Mouse (Mus musculus): ENCODE data around the gene Neurl1a. TPM values are rescaled to one million over a fixed set of nuclear protein-coding genes. Genes with fewer than 3 reads are reported as not detected.
"Not testable (repeated sequence)": the region's sequence is repeated elsewhere in the genome, so short reads cannot be mapped to it uniquely, and the experiment has no call there.

The Neurl1a gene
- not detected in 2 replicates for total RNA-seq (2014; fragmentation: Nextera tagmentation)
- total RNA-seq (2017), result 0.04 TPM in 1 of 2 replicates, not detected in the other

DNA sequence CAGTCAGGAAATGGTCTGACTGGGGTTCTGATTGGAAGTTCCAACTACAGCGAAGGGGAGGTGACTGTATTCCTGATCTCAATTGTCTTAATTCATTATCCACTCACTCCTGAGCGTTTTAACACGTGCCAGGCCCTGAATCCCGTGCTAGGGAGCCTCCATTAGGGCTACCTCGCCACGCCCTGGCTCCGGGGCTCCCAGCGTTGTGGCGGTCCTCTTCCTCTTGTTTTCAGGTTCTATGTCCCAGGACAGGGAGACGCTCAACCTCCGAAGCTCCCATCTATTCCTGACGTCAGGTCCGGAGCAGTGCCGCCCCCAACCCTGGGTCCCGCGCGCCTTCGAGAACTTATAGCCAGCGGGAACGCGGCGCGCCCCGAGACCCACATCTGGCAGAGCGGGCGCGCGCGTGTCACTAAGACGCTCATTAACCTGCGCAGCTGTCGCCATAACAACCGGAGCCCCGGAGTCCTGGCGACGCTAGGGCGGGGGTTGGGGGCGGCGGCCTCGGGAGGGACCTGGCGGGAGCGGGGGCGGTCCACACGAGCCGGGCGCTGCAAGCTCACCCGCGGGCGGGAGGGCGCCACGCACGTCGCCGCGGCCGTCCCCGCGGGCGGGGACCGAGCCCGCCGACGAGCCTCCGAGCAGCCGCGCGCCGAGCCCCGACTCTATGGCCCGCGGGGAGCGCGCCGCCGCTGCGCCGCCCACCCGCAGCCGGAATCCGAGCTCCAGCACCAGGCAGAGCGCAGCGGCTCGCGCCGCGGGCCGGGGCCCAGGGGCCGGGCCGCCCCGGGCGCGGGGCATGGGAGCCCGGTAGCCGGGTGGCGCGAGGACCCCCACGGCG is at the start of gene Neurl1a:
Gene Neurl1a, plus strand, starts transcription at position 390 of the 841 bp plus-strand sequence.
- peak; percentile 35 for ATAC-seq (replicated peaks; ENCODE audit: poor library complexity, severe bottlenecking)

DNA sequence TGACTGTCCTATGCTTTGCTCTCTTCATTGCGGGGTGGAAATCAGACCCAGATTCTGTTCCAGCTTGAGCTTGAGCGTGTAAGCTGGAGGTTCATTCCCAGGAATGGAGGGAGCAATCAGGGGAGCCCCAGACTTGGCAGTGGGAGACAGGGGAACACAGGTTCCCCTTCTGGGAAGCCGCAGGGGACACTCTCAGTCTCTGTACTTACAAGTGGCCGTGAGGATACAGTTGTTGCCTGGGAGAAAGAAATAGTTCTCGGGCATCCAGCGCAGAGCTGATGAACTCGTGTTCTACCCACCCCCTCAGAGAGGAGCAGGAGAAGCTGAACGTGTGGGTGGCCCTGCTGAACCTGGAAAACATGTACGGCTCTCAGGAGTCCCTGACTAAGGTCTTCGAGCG is 49.8 kb upstream of the Neurl1a start:
- no peak for ATAC-seq (replicated peaks; ENCODE audit: poor library complexity, severe bottlenecking)

DNA sequence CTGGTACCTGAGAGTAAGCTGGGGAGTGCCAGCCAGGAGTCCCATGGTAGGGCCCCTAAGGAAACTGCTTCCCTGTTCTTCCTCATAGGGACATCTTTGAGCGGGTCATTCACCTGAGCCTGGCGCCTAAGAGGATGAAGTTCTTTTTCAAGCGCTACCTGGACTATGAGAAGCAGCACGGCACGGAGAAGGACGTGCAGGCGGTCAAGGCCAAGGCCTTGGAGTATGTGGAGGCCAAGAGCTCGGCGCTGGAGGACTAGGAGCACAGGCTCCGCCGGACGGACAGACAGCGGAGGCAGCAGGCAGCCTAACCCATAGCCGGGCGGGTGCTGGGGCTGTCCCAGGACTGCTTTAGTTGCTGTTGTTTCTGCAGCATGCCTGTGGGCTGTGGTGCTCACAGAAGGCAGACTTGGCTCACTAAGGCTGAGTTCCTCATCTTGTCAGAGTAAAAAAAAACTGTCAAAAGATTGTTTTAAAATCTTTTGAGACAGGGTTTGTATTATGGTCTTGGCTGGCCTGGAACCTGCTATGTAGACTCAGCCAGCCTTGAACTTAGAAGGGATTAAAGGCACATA is 48.0 kb upstream of the Neurl1a start:
- ATAC-seq (replicated peaks; ENCODE audit: poor library complexity, severe bottlenecking), result no peak

DNA sequence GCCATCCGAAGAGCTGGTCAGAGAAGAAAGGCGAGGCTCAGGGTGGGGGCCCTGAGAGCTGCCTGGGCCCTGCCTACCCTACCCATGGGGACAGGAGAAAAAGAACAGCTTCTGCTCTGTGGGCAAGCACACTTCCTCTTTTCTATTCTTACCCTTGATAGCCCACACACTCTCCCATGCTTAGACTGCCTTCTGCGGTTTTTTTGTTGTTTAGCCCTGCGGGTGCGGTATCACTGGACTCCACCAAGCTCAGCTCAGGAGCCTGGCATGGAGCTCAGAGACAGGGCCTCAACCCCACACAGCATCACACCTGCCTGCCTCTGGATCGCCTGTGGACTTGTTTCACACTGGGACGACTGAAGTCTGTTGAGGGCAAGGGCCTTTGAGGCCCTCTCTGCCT is 45.5 kb upstream of the Neurl1a start:
- peak; percentile 77 for ATAC-seq (replicated peaks; ENCODE audit: poor library complexity, severe bottlenecking)

DNA sequence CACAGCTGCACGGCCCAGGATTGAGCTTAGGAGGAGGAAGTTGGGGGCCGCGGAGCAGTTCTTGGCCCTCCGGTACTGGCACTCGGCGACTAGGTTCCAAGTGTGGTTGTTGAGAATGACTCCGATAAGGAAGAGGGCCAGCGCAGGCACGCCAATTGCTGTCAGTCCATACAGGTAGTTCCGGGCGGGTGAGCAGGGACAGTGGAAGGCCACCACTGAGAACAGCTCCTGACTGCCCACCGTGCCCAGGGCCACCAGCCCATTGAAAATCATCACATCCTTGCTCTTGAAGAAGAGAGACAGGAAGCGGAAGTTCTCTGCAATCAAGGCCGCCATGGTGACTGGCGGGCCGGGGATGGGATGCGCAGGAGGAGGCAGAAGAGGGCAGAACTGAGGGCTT is 43.1 kb upstream of the Neurl1a start:
- ATAC-seq (replicated peaks; ENCODE audit: poor library complexity, severe bottlenecking), result no peak

DNA sequence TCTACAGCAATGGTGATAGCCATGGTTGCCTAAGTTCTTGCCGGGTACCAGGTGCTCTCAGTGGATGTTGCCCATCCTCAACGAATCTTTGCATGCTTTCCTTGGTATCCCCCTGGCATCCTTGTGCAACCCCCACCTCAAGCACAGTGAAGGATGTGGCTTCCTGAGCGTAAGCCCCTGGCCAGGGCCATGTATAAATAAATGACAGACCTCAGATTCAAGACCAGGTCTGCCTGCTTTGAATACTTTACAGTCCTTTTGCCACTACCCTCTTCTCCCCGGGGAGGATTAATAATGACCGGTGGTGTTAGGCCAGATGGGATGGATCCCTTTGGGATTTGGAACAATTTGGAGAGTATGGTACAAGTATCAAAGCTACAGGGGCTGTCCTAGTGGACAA is 42.5 kb upstream of the Neurl1a start:
- ATAC-seq (replicated peaks; ENCODE audit: poor library complexity, severe bottlenecking), result no peak

DNA sequence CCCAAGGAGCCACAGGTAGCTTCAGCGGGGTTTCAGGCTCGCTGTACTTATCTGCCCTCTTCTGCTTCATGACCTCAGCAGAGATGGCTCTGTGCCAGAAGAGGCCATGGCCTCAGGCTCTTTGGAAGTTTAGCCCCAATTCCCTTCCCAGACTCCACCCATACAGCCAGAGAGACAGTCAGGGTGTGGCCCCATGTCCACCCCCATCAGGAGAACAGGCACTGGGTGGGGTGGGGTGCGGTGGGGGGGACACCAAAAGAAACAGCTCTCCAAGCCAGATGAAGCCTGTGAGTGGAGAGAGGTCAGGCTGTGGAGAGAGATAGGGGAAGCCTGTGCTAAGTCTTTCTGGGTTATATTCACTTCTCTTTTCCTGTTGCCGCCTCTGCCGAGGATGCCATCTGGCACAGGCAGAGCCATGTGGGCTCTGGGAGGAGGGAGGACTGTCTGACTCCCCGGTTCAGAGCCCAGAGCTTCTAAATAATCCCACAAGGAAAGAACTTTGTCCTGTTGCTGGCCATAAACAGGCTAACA is 41.5 kb upstream of the Neurl1a start:
- ATAC-seq (replicated peaks; ENCODE audit: poor library complexity, severe bottlenecking), result peak; percentile 64

DNA sequence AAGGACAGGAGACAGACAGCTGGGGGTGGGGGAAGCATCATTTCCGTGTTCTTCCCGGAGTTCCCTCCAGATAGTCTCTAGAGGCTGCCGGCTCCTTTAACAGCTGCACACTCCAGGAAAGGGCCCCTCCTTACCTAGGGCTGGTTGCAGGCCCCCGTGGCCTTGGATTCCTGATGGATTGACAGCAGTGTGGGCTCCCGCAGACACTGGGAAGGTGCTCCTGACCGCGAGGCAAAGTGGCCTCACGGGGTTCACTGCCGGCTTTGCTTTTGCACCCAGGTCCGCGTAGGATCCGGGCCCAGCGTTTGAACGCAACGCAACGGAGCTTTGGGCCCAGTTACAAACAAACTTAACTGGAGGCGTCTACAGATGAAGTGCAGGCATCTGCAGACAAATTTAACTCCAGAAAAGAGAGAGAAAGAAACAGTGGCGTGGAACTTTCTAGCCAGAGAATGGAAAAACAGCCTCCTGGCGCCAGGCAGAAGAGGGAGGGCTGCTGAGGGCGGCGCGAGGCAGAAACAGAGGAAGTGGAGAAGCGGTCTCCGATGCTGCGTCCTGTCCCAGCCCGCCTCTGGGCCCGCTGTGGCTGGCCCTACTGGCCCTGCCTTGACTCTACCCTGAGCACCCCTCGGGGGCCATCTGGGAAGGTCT is 40.7 kb upstream of the Neurl1a start, which contains the start of gene Calhm2:
Gene Calhm2, minus strand, starts transcription at position 524 of the 651 bp plus-strand sequence.
- peak; percentile 57 for ATAC-seq (replicated peaks; ENCODE audit: poor library complexity, severe bottlenecking)

DNA sequence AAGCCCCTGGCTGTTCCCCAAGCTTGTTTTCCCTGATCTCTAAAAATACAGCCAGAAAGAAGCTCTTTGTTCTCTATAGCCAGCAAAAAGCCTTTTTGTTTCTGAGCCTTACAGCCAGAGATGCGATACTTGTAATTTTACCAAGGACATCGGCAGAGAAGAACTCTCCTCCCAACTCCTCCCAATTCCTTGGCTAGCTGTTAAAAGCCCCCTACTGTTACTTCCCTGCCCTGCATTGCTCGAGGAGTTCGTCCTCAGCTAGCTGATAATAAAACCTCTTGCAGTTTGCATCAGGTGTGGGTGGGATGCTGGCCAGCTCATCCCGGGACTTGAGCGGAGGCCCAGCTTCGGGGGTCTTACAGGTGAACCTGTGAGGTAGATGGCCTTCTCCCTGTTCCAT is 39.0 kb upstream of the Neurl1a start:
- ATAC-seq (replicated peaks; ENCODE audit: poor library complexity, severe bottlenecking), result not testable (repeated sequence)

DNA sequence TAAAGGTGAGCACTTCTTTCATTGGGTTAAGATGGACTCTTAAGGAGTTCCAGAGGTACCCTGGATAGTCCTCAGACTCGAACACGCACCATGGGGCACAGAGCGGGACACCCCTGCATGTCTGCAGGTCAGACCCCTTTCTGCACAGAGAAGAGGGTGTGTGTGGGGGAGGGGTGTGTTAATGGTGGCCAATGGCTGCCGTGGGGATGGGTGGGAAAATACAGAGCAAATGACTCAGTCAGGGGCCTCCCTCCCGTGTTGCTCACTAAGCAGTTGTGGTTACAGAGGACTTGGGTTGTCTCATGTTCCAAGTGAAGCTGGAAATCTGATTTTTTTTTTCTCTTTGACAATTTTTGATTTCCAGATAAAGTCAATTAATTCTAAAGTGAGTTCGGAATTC is 36.2 kb upstream of the Neurl1a start:
- ATAC-seq (replicated peaks; ENCODE audit: poor library complexity, severe bottlenecking), result no peak

DNA sequence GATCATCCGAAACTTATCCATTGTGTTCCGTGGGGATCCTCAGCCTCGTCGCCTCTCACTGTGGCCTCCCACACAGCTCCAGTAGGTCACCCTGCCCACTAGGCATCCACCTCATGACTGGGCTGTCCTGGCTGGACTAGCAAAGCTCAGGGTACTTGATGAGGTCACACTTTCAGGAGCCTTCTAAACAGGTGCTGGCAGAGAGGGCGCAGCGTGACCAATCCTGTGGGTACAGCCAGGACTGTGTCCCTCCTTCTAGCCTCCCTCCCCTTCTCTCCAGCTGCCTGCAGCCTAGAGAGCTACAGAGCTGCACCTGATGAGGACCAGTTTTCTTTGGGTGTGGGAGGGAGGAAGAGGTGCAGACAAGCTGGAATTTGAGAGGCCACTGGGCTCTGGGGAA is 34.5 kb upstream of the Neurl1a start, which contains the start of gene Calhm1:
Gene Calhm1, minus strand, starts transcription at position 101 of the 400 bp plus-strand sequence.
- ATAC-seq (replicated peaks; ENCODE audit: poor library complexity, severe bottlenecking), result no peak

DNA sequence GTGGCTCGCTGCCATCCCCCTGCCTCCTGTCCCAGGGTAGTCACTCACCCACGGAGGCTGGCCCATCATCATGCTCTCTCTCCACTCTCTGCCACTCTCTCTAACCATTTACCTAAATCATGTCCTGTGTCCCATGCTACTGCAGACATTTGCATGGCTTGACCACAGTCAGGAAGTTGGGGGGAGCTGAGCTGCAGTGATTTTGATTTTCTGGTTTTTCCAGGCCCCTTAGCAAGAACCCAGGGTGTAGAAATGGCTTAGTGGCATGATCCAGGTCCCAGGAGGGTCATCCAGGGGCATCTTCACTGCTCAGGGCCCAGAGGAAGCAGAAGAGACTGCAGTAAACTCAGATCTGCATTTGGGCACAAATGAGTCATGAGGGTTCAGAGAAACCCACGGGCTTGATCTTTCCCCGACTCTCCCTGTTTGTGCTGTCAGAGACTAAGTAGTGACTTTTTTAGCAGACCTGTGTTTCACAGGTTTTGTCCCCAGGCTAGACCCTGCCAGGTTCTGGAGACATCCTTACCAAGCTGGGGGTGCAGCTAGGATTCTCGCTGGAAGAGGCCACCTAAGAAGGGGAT is 30.3 kb upstream of the Neurl1a start:
- no peak for ATAC-seq (replicated peaks; ENCODE audit: poor library complexity, severe bottlenecking)

DNA sequence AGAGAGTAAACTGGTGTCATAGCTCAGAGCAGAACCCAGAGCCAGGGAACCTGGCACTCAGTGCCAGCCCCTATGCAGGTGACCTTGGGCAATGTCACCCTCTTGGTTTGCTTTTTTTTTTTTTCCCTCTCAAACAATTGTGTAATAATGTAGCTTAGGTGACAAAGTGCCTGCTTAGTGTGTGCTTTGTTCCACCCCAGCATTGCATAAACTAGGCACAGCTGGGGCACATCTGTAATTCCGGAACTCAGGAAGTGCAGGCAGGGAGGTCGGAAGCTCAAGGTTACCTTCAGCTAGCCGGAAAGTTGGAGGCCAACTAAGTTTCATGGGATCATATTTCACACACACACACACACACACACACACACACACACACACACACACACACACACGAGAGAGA is 28.8 kb upstream of the Neurl1a start:
- ATAC-seq (replicated peaks; ENCODE audit: poor library complexity, severe bottlenecking), result no peak

DNA sequence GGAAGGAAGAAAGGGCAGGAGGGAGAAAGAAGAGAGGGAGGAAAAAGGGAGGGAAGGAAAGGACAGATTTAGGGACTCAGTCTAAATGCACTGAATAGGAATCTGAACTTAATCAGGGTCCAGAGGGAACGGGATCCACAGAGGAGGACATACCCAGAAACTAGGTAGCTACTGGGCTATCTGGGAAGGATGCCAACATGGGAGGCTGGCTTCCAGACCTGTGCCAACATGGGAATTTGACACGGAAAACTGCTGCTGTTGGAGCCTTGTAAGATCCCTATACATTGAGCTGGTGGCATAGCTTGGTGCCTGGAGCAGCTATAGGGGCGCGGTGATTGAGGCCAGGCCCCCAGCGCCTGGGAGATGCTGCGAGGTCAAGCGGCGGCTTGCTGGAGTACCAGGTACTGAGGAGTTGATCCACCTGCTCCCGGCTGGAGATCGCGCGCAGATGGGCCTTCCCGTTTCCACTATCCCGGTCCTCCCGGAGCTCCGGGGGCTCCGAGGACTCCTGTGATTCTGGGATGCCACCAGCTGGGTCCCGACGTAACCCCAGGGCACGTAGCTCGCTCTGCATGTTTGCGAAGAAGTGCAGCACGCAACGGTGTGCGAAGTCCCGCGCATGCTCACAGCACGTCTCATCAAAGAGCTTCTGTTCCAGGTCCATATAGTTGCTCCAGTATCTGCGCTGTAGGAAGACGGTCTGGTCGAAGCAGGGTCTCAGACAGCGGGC is 27.1 kb upstream of the Neurl1a start:
- ATAC-seq (replicated peaks; ENCODE audit: poor library complexity, severe bottlenecking), result no peak

DNA sequence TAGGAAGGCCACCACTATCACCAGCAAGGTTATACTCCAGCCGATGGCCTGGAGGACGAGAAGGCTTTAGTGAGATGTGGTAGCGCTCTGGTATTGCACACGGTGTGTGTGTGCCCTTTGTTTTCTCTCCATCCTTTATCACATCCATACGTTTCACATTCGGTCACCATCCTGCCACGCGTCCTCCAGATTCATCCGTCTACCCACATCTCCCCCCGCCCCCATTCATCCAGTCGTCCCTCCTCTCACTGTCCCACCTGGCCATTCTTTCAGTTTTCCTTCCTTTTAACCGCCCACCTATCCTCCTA is 26.6 kb upstream of the Neurl1a start:
- ATAC-seq (replicated peaks; ENCODE audit: poor library complexity, severe bottlenecking), result no peak

DNA sequence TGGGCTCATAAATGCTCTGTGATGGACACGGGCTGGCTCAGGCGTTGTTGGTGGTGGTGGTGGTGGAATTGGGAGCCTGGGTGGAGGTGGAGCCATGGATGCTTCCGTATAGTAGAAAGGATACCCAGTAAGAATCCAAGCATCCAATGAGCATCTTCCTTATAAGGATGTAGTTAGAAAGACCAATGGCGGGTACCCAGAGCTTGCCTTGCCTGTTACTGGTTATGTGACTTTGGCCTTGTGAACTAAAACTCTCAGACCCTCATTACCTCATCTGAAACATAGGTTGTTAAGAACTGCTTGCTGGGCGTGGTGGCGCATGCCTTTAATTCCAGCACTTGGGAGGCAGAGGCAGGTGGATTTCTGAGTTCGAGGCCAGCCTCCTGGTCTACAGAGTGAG is 24.9 kb upstream of the Neurl1a start:
- ATAC-seq (replicated peaks; ENCODE audit: poor library complexity, severe bottlenecking), result no peak

DNA sequence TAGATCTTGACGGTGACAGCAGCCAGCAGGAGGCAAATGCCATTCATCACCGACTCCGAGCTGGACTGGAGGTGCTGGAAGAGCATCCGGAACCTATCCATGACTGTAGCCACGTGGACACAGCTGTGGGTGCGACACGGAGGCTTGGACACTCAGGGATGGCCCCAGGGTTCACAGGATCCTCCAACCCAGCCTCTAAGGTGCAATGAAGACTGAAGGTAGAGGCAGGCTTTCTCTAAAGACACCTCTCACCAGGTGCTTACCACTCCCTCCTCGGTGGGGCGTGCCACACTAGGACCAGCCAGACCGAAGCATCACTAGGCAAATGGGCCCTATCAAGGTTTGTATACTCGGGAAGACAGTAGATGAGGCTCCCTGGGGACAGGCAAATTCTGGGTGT is 21.0 kb upstream of the Neurl1a start, which contains the start of gene Calhm3:
Gene Calhm3, minus strand, starts transcription at position 101 of the 400 bp plus-strand sequence.
- ATAC-seq (replicated peaks; ENCODE audit: poor library complexity, severe bottlenecking), result no peak

DNA sequence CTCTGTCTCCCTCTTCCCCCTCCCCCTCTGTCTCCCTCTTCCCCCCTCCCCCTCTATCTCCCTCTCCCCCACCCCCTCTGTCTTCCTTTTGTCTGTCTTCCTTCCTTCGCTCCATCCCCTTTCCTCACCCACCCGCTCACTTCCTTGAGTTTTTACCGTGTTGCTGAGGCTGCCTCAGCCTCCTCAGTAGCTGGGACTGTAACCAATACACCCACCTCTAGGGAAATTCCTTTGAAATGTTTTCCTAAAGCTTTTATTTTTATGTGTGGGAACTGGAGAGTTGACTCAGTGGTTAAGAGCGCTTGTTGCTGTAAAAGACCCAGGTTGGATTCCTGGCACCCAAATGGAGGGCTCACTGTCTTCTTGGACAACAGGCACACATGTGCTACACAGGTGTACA is 17.0 kb upstream of the Neurl1a start:
- ATAC-seq (replicated peaks; ENCODE audit: poor library complexity, severe bottlenecking), result no peak

DNA sequence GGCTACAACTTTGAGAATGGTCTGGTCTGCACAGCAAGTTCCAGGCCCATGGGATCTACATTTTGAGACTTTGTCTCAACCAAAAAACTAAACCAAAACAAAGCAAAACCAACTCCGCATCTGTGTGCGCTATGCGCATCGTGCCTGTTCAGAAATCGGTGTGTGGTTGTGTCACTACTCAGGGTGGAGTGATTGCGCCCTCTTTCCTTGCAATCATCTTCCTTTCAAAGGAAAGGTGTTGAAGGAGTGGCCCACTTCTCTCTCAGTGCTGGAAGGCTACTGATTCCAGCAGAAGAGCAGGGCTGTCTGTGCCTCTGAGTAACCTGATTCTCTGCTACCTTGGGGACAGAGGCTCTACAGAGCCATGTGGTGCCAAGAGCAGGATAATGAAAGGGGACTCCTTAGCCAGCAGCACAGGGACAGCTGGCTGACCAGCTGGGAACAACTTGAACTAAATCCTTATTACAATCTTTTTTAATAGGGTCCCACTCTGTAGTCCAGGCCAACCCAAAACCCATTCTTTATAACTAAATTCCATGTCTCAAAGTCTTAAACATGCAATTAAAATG is 15.4 kb upstream of the Neurl1a start:
- no peak for ATAC-seq (replicated peaks; ENCODE audit: poor library complexity, severe bottlenecking)

DNA sequence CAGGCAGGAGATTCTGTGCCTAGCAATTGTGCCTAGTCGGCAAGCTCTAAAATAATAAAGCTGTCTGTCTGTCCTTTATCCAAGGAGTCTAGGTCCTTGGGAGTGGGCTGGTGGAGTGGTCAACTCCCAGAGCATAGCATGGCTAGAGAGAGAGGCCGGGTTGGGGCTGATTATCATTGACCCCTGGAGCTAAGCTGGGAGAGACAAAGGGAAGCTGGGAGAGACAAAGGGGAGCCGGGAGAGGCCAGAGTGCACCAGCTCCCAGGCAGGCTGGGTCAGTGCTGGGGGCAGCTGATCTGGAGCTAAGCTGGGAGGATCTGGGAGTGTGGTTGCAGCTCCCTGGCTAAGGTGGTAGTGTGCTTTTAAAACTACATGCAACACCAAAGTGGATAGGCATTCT is 11.9 kb upstream of the Neurl1a start:
- ATAC-seq (replicated peaks; ENCODE audit: poor library complexity, severe bottlenecking), result no peak

Data from granulocyte monocyte progenitor cell, adult 5-6 weeks (primary cell).